Mouse (Mus musculus) liver, adult (tissue): ENCODE data around the gene Slc7a6os.

Source experiments
- GATA4 ChIP-seq: IDR thresholded peaks from 2 replicates; pipeline ENCODE4 v1.6.1; 2014; ENCODE audit warnings: mild to moderate bottlenecking, low read length; ENCODE audit not compliant: insufficient replicate concordance

The Slc7a6os gene

DNA sequence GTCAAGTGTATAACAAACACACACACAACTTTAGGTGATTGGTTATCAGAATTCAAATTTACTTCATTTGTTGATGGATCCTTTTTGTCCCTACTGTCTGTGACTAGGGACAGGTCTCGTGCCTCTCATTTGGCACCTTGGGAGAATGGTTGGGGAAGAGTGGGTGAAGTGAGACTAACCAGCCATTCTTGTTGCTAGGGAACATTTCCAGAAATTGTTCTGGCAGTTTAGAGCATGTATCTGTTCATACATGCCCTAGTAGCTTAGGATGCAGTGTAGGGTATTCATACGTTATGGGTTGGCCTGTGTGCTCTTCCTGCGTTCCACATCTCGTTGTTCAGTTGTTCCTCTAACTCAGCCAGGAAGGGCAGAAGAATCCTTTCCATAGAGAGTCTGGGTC, 21.6 kb downstream of the Slc7a6os start:
- no peak for TF ChIP-seq GATA4

DNA sequence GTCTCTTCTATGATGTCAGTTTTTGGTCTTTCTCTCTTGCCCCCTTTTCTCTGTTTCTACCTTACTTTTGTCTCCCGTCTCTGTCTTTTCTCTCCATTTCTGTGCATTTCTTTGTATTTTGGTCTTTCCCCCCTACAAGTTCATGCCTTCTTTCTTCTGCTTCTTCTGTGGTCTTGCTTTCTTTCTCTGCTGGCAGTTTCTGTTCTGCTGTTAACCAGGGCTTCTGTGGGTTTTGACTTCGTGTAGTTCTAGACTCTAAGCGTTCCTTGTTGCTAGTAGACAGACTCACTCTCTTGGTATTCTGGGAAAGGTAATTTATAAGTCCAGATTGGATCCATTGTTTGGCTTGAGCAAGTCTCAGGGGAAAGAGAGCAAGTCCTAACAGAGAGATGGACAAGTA, 24.3 kb downstream of the Slc7a6os start:
- no peak for TF ChIP-seq GATA4

- TF ChIP-seq GATA4, result no peak
Observed at GRCm38 (mm10) chr8:106185628-106186270, 25.0 kb downstream of the Slc7a6os start.

DNA sequence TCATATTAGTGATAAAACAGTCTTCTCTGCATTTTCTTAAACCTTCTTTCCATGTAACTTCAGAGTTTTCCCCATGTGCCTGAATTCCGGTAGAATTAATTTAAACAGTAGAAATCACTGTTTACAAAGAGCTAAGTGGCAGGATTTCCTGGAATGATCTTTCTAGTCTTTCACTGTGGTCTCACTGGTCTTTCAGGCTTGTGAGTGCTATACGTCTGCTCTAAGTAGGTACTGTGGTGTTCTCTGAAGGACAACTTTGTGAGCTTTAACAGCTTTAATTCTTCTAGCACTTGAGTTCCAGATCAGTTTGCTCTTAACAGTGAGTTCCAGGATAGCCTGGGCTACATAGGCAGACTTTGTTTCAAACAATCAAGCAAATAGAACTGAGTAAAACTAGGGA, 32.3 kb downstream of the Slc7a6os start:
- TF ChIP-seq GATA4, result no peak

GRCm38 (mm10) chr8:106177594-106177993, 33.1 kb downstream of the Slc7a6os start:
- TF ChIP-seq GATA4, result no peak

- TF ChIP-seq GATA4, result no peak
Observed at GRCm38 (mm10) chr8:106176891-106177290, 33.8 kb downstream of the Slc7a6os start.

GRCm38 (mm10) chr8:106173566-106173965, 37.2 kb downstream of the Slc7a6os start:
- TF ChIP-seq GATA4, result no peak

GRCm38 (mm10) chr8:106169934-106170480, 40.7 kb downstream of the Slc7a6os start:
- TF ChIP-seq GATA4, result no peak

- no peak for TF ChIP-seq GATA4
Observed at GRCm38 (mm10) chr8:106169017-106169933, 41.5 kb downstream of the Slc7a6os start.

GRCm38 (mm10) chr8:106168356-106169016, 42.2 kb downstream of the Slc7a6os start, which contains the start of gene Slc7a6:
TSS of gene Slc7a6 (plus strand) at chr8:106168857.
- no peak for TF ChIP-seq GATA4

DNA sequence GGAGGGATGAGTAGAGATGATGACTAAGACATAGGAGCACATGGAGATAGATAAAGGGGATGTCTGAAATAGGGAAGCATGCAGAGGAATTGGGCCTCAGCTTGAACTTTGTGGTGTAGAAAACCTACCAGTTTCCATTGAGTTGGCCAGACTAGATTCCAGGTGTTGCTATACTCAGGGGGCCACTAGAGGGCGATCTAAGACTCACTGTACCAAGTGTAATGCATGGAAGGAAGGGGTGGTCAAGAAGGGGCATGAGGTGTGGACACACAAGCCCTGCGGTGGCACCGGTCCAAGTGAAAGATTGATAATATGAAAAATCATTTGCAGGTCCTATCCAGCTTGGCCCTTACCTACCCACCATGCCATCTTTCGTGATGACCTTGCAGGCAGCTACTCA, 45.3 kb downstream of the Slc7a6os start:
- TF ChIP-seq GATA4, result no peak

GRCm38 (mm10) chr8:106163251-106163650, 47.5 kb downstream of the Slc7a6os start:
- TF ChIP-seq GATA4, result no peak

DNA sequence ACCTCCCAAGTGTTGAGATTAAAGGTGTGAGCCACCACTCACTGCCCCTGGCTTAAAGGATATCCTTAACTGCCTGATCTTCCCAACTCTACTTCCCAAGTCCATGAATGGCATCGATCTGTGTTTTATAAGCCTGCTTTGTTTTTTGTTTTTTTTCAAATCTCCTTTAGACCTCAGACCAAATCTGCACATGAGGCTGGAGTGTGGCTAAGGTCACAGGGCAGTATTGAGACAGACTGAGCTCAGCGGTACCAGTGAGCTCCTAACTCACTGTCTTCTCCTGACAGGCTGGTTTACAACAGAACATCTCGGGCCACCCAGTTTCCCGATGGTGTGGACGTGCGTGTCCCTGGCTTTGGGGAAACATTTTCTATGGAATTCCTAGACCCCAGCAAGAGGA, 50.9 kb downstream of the Slc7a6os start:
- no peak for TF ChIP-seq GATA4

- no peak for TF ChIP-seq GATA4
Observed at GRCm38 (mm10) chr8:106158381-106158780, 52.4 kb downstream of the Slc7a6os start.

DNA sequence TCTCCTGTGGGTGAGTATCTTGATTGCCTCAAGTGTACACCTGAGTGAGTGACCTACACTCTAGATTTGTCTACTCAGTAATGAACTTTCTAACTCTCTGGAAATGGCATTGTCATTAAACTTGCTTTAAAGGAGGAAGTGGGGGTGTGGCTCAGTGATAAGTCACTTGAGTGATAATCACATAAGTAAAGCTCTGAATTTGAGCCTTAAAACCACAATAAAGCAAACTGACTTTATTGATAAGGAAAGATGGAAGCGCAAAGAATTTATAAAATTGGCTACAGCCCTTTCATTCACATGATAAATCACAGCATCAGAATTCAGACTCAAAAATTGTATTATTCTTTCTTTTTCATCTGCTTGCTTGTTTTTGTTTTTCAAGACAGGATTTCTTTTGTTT, 53.3 kb downstream of the Slc7a6os start:
- TF ChIP-seq GATA4, result no peak
